Mouse (Mus musculus) left cerebral cortex, postnatal 14 days (tissue): ENCODE measurements around the gene Itpr3. TPM values are rescaled to one million over a fixed set of nuclear protein-coding genes. Genes with fewer than 3 reads are reported as not detected.
A peak's percentile ranks its signal among the peaks of the same experiment; 100 is the strongest.

Experiments used
- DNase-seq, 2 experiments: peaks; one replicate each; pipeline ENCODE4 v3.0.0; 2021 to 2022; ENCODE audit warnings: low spot score in 2 of 2, mixed read lengths in 1 of 2
- intact Hi-C: fragments of 180-260 bp; cut with DNase I; formaldehyde crosslinking; loops from one replicate; pipeline ENCODE4 v1.15.1; 2025
- total RNA-seq, 2 experiments: library from RNA; stranded (reverse); gene quantifications; 2 replicates each; pipeline ENCODE4 v1.2.3; 2021

The Itpr3 gene
- total RNA-seq, 2 experiments from 2014 or later, result 2.2 to 2.4 TPM

DNA sequence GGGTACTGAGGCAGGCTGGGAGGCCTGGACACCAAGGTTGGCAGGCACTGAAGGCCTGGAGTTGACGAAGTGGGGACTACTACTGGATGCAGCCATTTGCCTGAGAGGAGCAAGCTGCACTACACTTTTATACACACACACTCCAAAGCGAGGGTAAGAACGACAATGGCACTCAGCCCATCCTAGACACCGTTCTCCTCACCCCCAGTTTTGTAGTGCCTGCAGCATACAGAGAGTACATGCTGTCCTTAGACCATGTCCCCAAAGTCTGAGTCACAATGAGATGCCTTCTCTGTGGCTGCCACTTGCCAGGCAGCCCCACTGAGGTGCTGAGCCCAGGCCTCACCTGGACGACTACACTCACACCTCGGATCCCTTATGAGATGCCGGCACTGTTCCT, 72.7 kb downstream of the Itpr3 start:
- intact Hi-C loops, result no loop called here
- DNase-seq, result peak in 1 of 2 experiments; percentile 66

DNA sequence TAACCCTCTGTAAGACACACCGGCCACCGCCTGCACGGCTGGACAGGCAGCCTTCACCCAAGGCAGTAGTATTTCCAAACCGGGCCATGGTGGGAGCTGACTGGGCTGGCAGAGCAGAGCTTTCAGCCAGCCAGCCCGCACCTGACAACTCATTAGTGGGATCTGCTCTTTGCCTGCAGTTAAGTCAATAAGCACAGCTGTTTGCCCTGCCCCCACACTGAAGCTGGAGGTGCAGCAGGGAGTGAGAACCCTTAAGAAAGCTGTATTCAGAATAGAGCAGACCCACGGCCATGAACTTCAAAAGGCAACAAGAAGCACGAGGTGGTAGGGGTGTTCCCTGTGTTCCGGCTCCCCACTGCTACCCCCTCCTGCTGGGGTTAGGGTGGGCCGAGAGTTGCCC, 73.1 kb downstream of the Itpr3 start:
- no peak for DNase-seq

DNA sequence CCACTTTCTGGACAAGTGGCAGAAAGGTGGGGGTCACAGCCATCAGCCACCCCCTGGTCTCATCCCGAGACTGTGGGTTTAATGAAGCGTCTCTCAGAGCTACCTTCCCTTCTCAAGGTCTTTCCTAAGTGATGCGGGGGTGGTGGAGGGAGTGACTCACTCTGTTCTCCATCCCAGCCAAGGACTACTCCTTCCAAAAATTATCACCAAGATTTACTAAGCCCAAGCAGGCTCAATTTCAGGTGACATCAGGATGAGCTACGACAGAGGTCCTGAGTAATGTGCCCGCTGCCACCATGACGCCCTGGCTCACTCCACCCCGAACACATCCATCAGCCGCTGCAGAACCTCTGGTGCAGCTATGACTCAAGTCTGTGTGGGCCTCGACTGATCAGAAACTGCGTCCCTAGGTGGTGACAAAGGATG, 74.1 kb downstream of the Itpr3 start:
- intact Hi-C loops, result no loop called here
- DNase-seq, result peak in 1 of 2 experiments; percentile 62

More for the DNA sequence above, 73.1 kb downstream of the Itpr3 start:
- intact Hi-C loops, result no loop called here

- peak in 1 of 2 experiments; percentile 55 for DNase-seq
- intact Hi-C loops, result no loop called here
Observed at GRCm38 (mm10) chr17:27132238-27132637, 75.1 kb downstream of the Itpr3 start.

GRCm38 (mm10) chr17:27133551-27134141, 76.5 kb downstream of the Itpr3 start, which contains the start of gene Uqcc2:
TSS of gene Uqcc2 (minus strand) at chr17:27133916.
- peak; percentile 97 to 98 for DNase-seq
- intact Hi-C loops, result no loop called here

DNA sequence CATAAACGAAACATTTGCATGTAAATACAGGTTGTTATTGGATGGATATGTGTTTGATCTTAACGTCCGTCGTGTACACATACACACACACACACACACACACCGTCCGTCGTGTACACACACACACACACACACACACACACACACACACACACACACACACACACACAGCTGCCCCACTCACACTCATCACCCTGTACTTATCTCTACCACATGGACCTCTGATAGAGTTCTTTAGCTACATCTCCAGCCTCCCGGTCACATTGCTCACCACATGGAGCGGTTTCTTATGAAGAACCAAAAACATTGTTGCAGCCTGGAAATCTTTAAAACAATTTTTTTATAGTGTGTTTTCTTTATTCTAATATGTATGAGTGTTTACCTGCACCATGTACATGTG, 77.1 kb downstream of the Itpr3 start:
- intact Hi-C loops, result no loop called here
- DNase-seq, result no peak

DNA sequence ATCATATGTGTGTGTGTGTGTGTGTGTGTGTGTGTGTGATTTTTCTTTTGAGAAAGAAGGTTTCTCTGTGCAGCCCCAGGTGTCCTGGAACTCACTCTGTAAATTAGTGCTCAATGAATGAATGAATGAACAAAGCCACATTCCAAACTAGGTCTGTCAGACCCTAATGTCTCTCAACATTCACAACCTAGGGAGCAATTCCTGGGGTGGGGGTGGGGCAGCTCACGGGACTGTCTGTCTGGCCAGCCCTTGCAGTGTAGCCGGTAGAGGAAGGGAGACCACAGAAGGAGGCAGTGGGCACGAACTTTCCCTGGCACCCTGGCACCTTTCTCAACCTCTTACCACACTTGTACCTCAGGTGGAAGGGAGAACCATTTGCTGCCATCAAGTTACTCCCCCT, 77.6 kb downstream of the Itpr3 start:
- no peak for DNase-seq
- intact Hi-C loops, result no loop called here

GRCm38 (mm10) chr17:27138396-27138795, 81.3 kb downstream of the Itpr3 start:
- intact Hi-C loops, result no loop called here
- DNase-seq, result no peak

GRCm38 (mm10) chr17:27139304-27139703, 82.2 kb downstream of the Itpr3 start:
- intact Hi-C loops, result no loop called here
- DNase-seq, result no peak

GRCm38 (mm10) chr17:27140262-27140661, 83.2 kb downstream of the Itpr3 start:
- intact Hi-C loops, result no loop called here
- no peak for DNase-seq

DNA sequence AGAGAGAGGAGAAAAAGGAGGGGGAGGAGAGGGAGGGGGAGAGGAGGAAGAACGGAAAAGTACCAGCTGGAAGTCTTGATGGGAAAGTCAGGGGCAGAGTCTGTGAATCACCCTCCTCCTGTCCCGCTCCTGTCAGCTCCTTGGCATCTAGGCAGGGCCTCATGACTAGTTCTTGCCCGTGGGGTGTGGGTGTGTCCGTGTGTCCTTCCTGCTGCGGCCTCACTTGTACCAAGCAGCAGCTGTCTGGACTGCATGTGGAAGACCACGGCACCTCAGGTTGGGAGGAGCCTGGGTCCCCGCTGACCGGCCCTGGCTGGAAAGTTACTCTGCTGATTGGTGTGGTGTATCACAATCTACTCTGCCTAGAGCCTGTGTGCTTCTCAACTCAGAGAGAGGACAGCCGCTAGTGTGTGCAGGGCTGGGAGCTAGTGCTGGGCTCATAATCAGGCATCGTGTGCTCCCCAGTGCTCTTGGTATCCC, 84.9 kb downstream of the Itpr3 start:
- intact Hi-C loops, result no loop called here
- DNase-seq, result no peak

DNA sequence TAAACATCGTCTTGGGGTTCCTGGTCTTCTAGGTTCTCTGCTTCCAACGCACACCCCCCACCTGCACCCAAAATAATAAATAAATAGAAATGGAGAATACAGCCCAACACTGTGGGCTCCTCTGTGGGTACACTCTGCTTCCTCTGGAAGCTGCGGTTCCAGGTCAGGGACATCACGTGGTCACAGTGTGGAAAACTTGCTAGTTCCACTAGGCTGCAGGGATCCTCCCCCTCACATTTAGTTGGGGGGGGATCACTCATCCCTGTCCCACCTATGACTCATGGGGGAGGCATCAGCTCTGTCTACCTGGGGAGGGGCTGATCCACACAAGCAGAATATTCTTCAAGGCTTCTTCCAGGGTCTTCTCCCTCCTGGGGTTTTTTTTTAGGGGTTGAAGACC, 87.0 kb downstream of the Itpr3 start:
- intact Hi-C loops, result no loop called here
- DNase-seq, result no peak

GRCm38 (mm10) chr17:27146323-27146923, 89.3 kb downstream of the Itpr3 start:
- no peak for DNase-seq
- intact Hi-C loops, result no loop called here

- intact Hi-C loops, result no loop called here
Observed at GRCm38 (mm10) chr17:27150871-27151270, 93.8 kb downstream of the Itpr3 start.

GRCm38 (mm10) chr17:27151411-27151810, 94.3 kb downstream of the Itpr3 start:
- intact Hi-C loops, result no loop called here
- no peak for DNase-seq

More at GRCm38 (mm10) chr17:27150871-27151270, 93.8 kb downstream of the Itpr3 start:
- no peak for DNase-seq

- no peak for DNase-seq
- intact Hi-C loops, result no loop called here
Observed at GRCm38 (mm10) chr17:27152976-27153723, 96.0 kb downstream of the Itpr3 start.

- intact Hi-C loops, result no loop called here
- DNase-seq, result no peak
Observed at GRCm38 (mm10) chr17:27153773-27154193, 96.7 kb downstream of the Itpr3 start.

- no peak for DNase-seq
- intact Hi-C loops, result no loop called here
Observed at GRCm38 (mm10) chr17:27154256-27154655, 97.2 kb downstream of the Itpr3 start.

DNA sequence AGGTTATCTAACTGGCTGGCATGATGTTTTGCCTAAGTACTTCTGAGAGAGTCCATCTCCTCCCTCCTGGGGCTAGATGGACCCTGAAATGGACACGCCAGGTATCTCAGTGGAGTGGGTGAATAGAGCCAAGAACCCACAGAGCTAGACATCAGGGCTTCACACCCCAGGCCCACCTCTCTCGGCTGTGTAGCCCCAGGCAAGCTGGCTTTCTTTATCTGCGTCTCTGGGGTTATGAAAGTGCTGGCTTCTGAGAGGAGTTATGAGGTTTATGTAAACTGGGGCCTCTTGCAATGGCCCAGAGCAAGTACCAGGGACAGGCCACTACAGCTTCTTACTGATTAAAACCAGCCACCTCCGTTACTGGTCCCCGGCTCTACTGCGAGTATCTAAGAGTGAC, 97.8 kb downstream of the Itpr3 start:
- intact Hi-C loops, result no loop called here

GRCm38 (mm10) chr17:27155752-27156151, 98.6 kb downstream of the Itpr3 start:
- intact Hi-C loops, result no loop called here
- DNase-seq, result no peak

More for the DNA sequence above, 97.8 kb downstream of the Itpr3 start:
- DNase-seq, result no peak
